Mouse (Mus musculus) liver, embryonic 14.5 days (tissue): ENCODE measurements around the gene Plrg1.

ENCODE experiments used
- CTCF ChIP-seq: IDR thresholded peaks from 2 replicates; pipeline ENCODE4 v1.5.1; 2016; ENCODE audit warnings: antibody characterized with exemption, low read depth, control low read depth
- EP300 ChIP-seq: IDR thresholded peaks from 2 replicates; pipeline ENCODE4 v1.6.1; 2016; ENCODE audit warnings: antibody characterized with exemption, low read depth

DNA sequence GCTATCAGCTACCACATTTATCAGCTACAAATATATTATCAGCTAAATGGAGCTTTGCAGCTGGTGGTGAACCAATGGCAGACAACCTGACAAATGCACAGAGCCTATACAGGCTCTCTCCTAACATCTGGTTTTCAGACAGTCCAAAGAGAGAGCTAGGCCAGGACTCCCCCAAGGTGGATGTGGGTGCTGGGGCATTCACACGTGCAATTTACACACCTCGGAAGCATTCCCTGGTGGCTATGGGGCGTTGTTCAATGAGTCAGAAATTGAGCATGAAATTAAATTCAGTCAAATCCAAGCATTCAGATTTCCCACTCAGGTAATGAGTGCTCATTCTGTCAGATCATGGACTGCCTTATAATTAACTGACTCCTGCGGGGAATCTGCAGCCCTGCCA, 43.8 kb upstream of the Plrg1 start:
- TF ChIP-seq CTCF (no peak), EP300 (no peak)
